Mouse (Mus musculus): ENCODE data around the gene Orai3. TPM values are rescaled to one million over a fixed set of nuclear protein-coding genes. Genes with fewer than 3 reads are reported as not detected.

Orai3 gene
- polyA plus RNA-seq, 1 experiment from 2014 or later = 26.7 TPM

DNA sequence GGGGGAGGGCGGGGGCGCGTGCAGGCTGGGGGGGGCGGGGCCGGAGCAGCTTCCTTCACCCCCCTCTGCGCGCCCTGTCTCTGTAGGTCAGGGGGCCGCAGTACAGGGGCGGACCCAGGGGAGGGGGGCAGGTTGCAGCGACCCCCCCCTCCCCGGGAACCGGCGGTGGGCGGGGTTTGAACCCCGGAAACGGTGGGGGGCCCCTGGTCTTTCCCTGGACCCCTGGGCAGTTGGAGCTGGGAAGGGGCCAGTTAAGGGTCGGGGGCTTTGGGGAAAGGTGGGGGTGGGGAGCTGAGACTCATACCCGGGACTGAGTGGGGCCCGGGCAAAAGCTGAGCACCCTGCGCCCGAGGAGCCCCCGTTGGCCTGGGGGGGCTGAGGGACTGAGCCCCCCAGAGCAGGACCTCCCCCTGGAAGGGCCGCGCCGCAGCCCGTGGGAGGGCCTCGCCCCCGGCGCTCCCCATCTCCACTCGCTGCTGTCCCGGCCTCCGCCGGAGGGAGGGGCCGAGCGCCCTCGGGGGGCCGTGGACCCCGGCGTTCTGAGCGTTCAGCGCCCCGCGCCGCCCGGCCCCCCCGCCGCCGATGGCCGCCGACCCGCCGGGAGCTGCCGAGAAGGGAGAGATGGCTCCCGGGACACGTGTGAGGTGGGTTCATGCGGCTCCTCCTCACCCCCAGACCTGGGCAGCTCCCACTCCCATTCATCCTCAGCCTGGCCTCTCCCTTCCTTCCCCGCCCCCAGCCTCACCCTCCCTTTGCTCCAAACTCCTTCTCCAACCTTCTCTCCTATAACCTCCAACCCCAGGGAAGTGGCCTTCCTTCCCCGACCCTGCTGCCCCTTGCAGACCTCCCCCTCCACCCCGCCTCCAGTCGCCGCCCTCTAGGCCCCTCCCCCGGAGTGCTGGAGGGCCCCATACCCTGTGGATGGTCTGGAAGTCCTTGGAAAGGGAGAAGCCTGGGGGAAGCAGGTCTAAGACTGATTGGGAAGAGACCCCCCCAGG lies 22.8 kb upstream of the Orai3 start:
- peak overlapping the region; percentile 81 for H3K4me3 ChIP-seq (replicated peaks; ENCODE audit: low read length)
- under 1% methylated on average over 54 of the region's 62 CpGs for WGBS
- peak; percentile 1 for ATAC-seq (ENCODE audit: insufficient read depth, low FRiP score)
- peak overlapping the region; percentile 80 for H3K4me2 ChIP-seq (ENCODE audit: low read depth, low read length)
- H3K27me3 ChIP-seq (ENCODE audit: control insufficient read depth, insufficient read depth, low read length) = no peaks in the 10 kb centered on the region
- H3K4me1 ChIP-seq (ENCODE audit: control insufficient read depth, insufficient read depth, low read length) = peaks cover 12% of the 10 kb centered on the region
- peak overlapping the region; percentile 82 for H3K27ac ChIP-seq (ENCODE audit: low read length)
- peaks cover 18% of the 10 kb centered on the region for H3K36me3 ChIP-seq (ENCODE audit: control insufficient read depth, insufficient read depth, low read length)
- H3K9me3 ChIP-seq (replicated peaks; ENCODE audit: control insufficient read depth, low read length) = no peaks in the 10 kb centered on the region
- H3K9ac ChIP-seq (ENCODE audit: low read length) = peak overlapping the region; percentile 85

- peak overlapping the region; percentile 81 for H3K4me3 ChIP-seq (replicated peaks; ENCODE audit: low read length)
- peak overlapping the region; percentile 80 for H3K4me2 ChIP-seq (ENCODE audit: low read depth, low read length)
- no peak for ATAC-seq (ENCODE audit: insufficient read depth, low FRiP score)
- peaks cover 12% of the 10 kb centered on the region for H3K4me1 ChIP-seq (ENCODE audit: control insufficient read depth, insufficient read depth, low read length)
- H3K27ac ChIP-seq (ENCODE audit: low read length) = peak overlapping the region; percentile 82; the same call in 1 of the 2 replicates
- no peaks in the 10 kb centered on the region for H3K27me3 ChIP-seq (ENCODE audit: control insufficient read depth, insufficient read depth, low read length)
- H3K36me3 ChIP-seq (ENCODE audit: control insufficient read depth, insufficient read depth, low read length) = peaks cover 24% of the 10 kb centered on the region
- peak overlapping the region; percentile 85 for H3K9ac ChIP-seq (ENCODE audit: low read length)
- WGBS = 41% methylated on average over 6 of the region's 6 CpGs
- no peaks in the 10 kb centered on the region for H3K9me3 ChIP-seq (replicated peaks; ENCODE audit: control insufficient read depth, low read length)
These were observed 21.9 kb upstream of the Orai3 start for GRCm38 (mm10) chr7:127747559-127748234.

DNA sequence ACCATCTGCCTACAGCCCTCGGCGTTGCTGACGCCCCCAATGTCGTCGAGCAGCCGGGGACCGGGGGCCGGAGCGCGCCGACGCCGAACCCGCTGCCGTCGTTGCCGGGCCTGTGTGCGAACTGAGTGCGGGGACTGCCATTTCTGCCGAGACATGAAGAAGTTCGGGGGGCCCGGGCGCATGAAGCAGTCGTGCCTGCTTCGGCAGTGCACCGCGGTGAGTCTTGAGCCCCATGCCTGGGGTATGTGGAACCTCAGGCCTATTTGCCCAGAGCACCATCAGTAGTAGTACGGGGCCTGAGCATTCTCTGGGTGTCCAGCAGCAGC lies 21.4 kb upstream of the Orai3 start:
- Histone ChIP-seq H3K4me1 (ENCODE audit: control insufficient read depth, insufficient read depth, low read length) (peaks cover 12% of the 10 kb centered on the region), H3K27ac (ENCODE audit: low read length) (no peak overlapping the region), H3K9ac (ENCODE audit: low read length) (no peak overlapping the region), H3K4me3 (replicated peaks; ENCODE audit: low read length) (no peak overlapping the region), H3K27me3 (ENCODE audit: control insufficient read depth, insufficient read depth, low read length) (no peaks in the 10 kb centered on the region), H3K4me2 (ENCODE audit: low read depth, low read length) (no peak overlapping the region), H3K36me3 (ENCODE audit: control insufficient read depth, insufficient read depth, low read length) (peaks cover 24% of the 10 kb centered on the region), H3K9me3 (replicated peaks; ENCODE audit: control insufficient read depth, low read length) (no peaks in the 10 kb centered on the region)
- no peak for ATAC-seq (ENCODE audit: insufficient read depth, low FRiP score)
- 90% methylated on average over 28 of the region's 28 CpGs for WGBS

DNA sequence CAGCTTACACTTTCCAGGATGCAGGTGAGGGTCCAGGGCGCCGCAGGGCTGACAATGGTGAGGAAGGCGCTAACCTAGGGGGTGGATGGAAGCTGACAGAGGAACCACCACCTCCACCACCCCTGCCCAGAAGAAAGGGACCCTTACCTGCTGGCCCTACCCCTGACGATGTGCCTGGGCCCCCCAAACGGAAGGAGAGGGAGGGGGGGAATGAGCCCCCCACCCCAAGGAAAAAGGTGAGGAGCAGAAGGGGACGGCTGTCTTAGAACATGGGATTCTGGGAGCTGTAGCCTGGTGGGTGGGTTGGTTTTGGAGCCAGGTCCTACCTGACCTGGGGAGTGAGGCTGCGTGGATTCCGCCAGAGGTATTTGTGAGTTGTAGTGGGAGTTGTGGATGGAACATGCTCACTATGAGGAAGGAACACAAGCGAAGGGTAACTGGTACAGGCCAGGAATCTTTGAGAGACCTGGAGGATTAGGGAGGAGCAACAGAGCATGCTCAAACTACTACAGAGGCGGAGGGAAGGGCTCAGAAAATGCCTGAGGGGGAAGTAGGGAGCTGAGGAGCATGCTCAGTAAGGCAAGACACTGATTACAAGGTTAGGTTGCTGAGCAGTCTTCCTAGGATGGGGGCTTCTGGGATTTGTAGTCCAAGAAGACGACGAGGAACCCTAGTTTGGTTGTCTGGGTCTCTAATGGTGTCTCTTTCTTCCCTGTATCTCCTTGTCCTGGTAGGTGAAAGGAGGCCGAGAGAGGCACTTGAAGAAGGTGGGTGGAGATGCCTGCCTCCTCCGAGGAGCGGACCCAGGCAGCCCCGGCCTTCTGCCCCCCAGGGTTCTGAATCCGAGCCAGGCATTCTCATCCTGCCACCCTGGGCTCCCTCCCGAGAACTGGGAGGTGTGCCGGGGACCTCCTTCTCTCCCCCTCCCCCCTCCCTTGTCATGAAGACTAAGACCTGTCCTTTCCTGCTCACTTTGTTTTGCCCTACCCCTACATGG lies 19.2 kb upstream of the Orai3 start:
- H3K4me2 ChIP-seq (ENCODE audit: low read depth, low read length) = no peak overlapping the region
- no peak for ATAC-seq (ENCODE audit: insufficient read depth, low FRiP score)
- H3K36me3 ChIP-seq (ENCODE audit: control insufficient read depth, insufficient read depth, low read length) = peaks cover 24% of the 10 kb centered on the region
- peaks cover 6% of the 10 kb centered on the region for H3K4me1 ChIP-seq (ENCODE audit: control insufficient read depth, insufficient read depth, low read length)
- WGBS = 82% methylated on average over 19 of the region's 19 CpGs
- H3K27me3 ChIP-seq (ENCODE audit: control insufficient read depth, insufficient read depth, low read length) = no peaks in the 10 kb centered on the region
- no peaks in the 10 kb centered on the region for H3K9me3 ChIP-seq (replicated peaks; ENCODE audit: control insufficient read depth, low read length)
- no peak overlapping the region for H3K27ac ChIP-seq (ENCODE audit: low read length)
- H3K9ac ChIP-seq (ENCODE audit: low read length) = no peak overlapping the region
- H3K4me3 ChIP-seq (replicated peaks; ENCODE audit: low read length) = no peak overlapping the region

GRCm38 (mm10) chr7:127751619-127752018 lies 18.0 kb upstream of the Orai3 start:
- no peak for ATAC-seq (ENCODE audit: insufficient read depth, low FRiP score)
- no peak overlapping the region for H3K9ac ChIP-seq (ENCODE audit: low read length)
- H3K27me3 ChIP-seq (ENCODE audit: control insufficient read depth, insufficient read depth, low read length) = no peaks in the 10 kb centered on the region
- H3K9me3 ChIP-seq (replicated peaks; ENCODE audit: control insufficient read depth, low read length) = no peaks in the 10 kb centered on the region
- peaks cover 24% of the 10 kb centered on the region for H3K36me3 ChIP-seq (ENCODE audit: control insufficient read depth, insufficient read depth, low read length)
- no peak overlapping the region for H3K4me2 ChIP-seq (ENCODE audit: low read depth, low read length)
- H3K27ac ChIP-seq (ENCODE audit: low read length) = no peak overlapping the region
- WGBS = 90% methylated on average over 5 of the region's 5 CpGs
- no peak overlapping the region for H3K4me3 ChIP-seq (replicated peaks; ENCODE audit: low read length)
- H3K4me1 ChIP-seq (ENCODE audit: control insufficient read depth, insufficient read depth, low read length) = peaks cover 6% of the 10 kb centered on the region

- no peak for ATAC-seq (ENCODE audit: insufficient read depth, low FRiP score)
- Histone ChIP-seq H3K4me3 (replicated peaks; ENCODE audit: low read length) (no peak overlapping the region), H3K27me3 (ENCODE audit: control insufficient read depth, insufficient read depth, low read length) (no peaks in the 10 kb centered on the region), H3K9ac (ENCODE audit: low read length) (no peak overlapping the region), H3K4me2 (ENCODE audit: low read depth, low read length) (no peak overlapping the region), H3K27ac (ENCODE audit: low read length) (no peak overlapping the region), H3K4me1 (ENCODE audit: control insufficient read depth, insufficient read depth, low read length) (peaks cover 6% of the 10 kb centered on the region), H3K9me3 (replicated peaks; ENCODE audit: control insufficient read depth, low read length) (no peaks in the 10 kb centered on the region), H3K36me3 (ENCODE audit: control insufficient read depth, insufficient read depth, low read length) (peaks cover 24% of the 10 kb centered on the region)
- WGBS = 90% methylated on average over 27 of the region's 27 CpGs
These were observed 17.5 kb upstream of the Orai3 start for GRCm38 (mm10) chr7:127752069-127752468.

GRCm38 (mm10) chr7:127753158-127753557 lies 16.5 kb upstream of the Orai3 start:
- H3K27ac ChIP-seq (ENCODE audit: low read length) = no peak overlapping the region

DNA sequence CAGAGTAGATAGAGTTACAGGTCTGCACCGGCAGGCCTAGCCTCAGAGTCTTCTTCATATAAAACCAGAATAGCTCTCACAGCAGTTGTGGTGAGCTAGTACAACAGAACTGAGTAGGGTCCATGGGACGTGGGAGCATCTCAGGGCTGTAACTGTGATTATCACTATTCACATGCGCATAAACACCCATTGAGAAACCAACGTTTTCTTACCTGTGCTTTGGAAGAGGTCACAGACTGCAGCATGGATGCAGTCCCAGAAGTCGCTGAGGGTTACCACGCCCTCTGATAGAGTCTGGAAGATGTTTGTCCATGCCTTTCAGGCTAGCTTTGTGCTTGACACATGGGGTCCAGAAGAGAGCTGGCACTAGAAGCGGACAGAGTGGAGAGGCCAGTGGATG lies 15.9 kb upstream of the Orai3 start:
- WGBS = 81% methylated on average over 7 of the region's 7 CpGs
- Histone ChIP-seq H3K9ac (ENCODE audit: low read length) (no peak overlapping the region), H3K27me3 (ENCODE audit: control insufficient read depth, insufficient read depth, low read length) (no peaks in the 10 kb centered on the region), H3K36me3 (ENCODE audit: control insufficient read depth, insufficient read depth, low read length) (peaks cover 24% of the 10 kb centered on the region), H3K4me2 (ENCODE audit: low read depth, low read length) (no peak overlapping the region), H3K9me3 (replicated peaks; ENCODE audit: control insufficient read depth, low read length) (no peaks in the 10 kb centered on the region), H3K4me1 (ENCODE audit: control insufficient read depth, insufficient read depth, low read length) (no peaks in the 10 kb centered on the region; the same call in 1 of the 2 replicates), H3K27ac (ENCODE audit: low read length) (no peak overlapping the region), H3K4me3 (replicated peaks; ENCODE audit: low read length) (no peak overlapping the region)
- no peak for ATAC-seq (ENCODE audit: insufficient read depth, low FRiP score)

More at GRCm38 (mm10) chr7:127753158-127753557, 16.5 kb upstream of the Orai3 start:
- Histone ChIP-seq H3K4me2 (ENCODE audit: low read depth, low read length) (no peak overlapping the region), H3K9me3 (replicated peaks; ENCODE audit: control insufficient read depth, low read length) (no peaks in the 10 kb centered on the region), H3K9ac (ENCODE audit: low read length) (no peak overlapping the region), H3K27me3 (ENCODE audit: control insufficient read depth, insufficient read depth, low read length) (no peaks in the 10 kb centered on the region), H3K36me3 (ENCODE audit: control insufficient read depth, insufficient read depth, low read length) (peaks cover 24% of the 10 kb centered on the region), H3K4me3 (replicated peaks; ENCODE audit: low read length) (no peak overlapping the region), H3K4me1 (ENCODE audit: control insufficient read depth, insufficient read depth, low read length) (no peaks in the 10 kb centered on the region; the same call in 1 of the 2 replicates)
- 57% methylated on average over 5 of the region's 5 CpGs for WGBS
- ATAC-seq (ENCODE audit: insufficient read depth, low FRiP score) = no peak

All from stomach, embryonic 16.5 days (tissue).